Mouse (Mus musculus): Measurements from ENCODE around the gene Katnal1. TPM values are rescaled to one million over a fixed set of nuclear protein-coding genes. Genes with fewer than 3 reads are reported as not detected.

Gene Katnal1
- polyA plus RNA-seq, 1 experiment from 2014 or later, result 13.0 TPM

- H3K36me3 ChIP-seq (ENCODE audit: control insufficient read depth, insufficient read depth, low read length), result peaks cover 5% of the 10 kb centered on the region; the same call in 1 of the 2 replicates
- H3K4me3 ChIP-seq (ENCODE audit: low read depth, low read length), result no peak overlapping the region
- no peak overlapping the region for H3K27ac ChIP-seq (ENCODE audit: low read length)
- 68% methylated on average over 12 of the region's 12 CpGs for WGBS
- H3K27me3 ChIP-seq (ENCODE audit: control insufficient read depth, insufficient read depth, low read length), result no peaks in the 10 kb centered on the region
- no peaks in the 10 kb centered on the region for H3K9me3 ChIP-seq (ENCODE audit: control insufficient read depth, low read depth, low read length)
- ATAC-seq (ENCODE audit: insufficient number of reproducible peaks, insufficient read depth, low FRiP score, low read depth), result no peak
- no peak overlapping the region for H3K4me2 ChIP-seq (replicated peaks; ENCODE audit: low read depth, low read length)
- no peak overlapping the region for H3K9ac ChIP-seq (replicated peaks; ENCODE audit: low read depth, low read length)
- no peaks in the 10 kb centered on the region for H3K4me1 ChIP-seq (ENCODE audit: control insufficient read depth, insufficient read depth, low read length)
Measured at GRCm38 (mm10) chr5:148897941-148898417, 31.1 kb downstream of the Katnal1 start.

GRCm38 (mm10) chr5:148897069-148897702 lies 31.9 kb downstream of the Katnal1 start:
- peaks cover 13% of the 10 kb centered on the region; the same call in 1 of the 2 replicates for H3K36me3 ChIP-seq (ENCODE audit: control insufficient read depth, insufficient read depth, low read length)
- no peaks in the 10 kb centered on the region for H3K4me1 ChIP-seq (ENCODE audit: control insufficient read depth, insufficient read depth, low read length)
- no peak overlapping the region for H3K27ac ChIP-seq (ENCODE audit: low read length)
- H3K4me3 ChIP-seq (ENCODE audit: low read depth, low read length), result no peak overlapping the region
- no peak overlapping the region for H3K9ac ChIP-seq (replicated peaks; ENCODE audit: low read depth, low read length)
- WGBS, result 70% methylated on average over 14 of the region's 14 CpGs
- H3K27me3 ChIP-seq (ENCODE audit: control insufficient read depth, insufficient read depth, low read length), result no peaks in the 10 kb centered on the region
- H3K9me3 ChIP-seq (ENCODE audit: control insufficient read depth, low read depth, low read length), result no peaks in the 10 kb centered on the region
- no peak overlapping the region for H3K4me2 ChIP-seq (replicated peaks; ENCODE audit: low read depth, low read length)
- no peak; the same call in 1 of the 2 replicates for ATAC-seq (ENCODE audit: insufficient number of reproducible peaks, insufficient read depth, low FRiP score, low read depth)

GRCm38 (mm10) chr5:148896515-148896914 lies 32.6 kb downstream of the Katnal1 start:
- H3K9me3 ChIP-seq (ENCODE audit: control insufficient read depth, low read depth, low read length), result no peaks in the 10 kb centered on the region
- no peak overlapping the region for H3K4me2 ChIP-seq (replicated peaks; ENCODE audit: low read depth, low read length)
- no peak for ATAC-seq (ENCODE audit: insufficient number of reproducible peaks, insufficient read depth, low FRiP score, low read depth)
- H3K9ac ChIP-seq (replicated peaks; ENCODE audit: low read depth, low read length), result no peak overlapping the region
- 73% methylated on average over 10 of the region's 10 CpGs for WGBS
- H3K4me3 ChIP-seq (ENCODE audit: low read depth, low read length), result no peak overlapping the region
- no peaks in the 10 kb centered on the region for H3K27me3 ChIP-seq (ENCODE audit: control insufficient read depth, insufficient read depth, low read length)
- H3K27ac ChIP-seq (ENCODE audit: low read length), result no peak overlapping the region
- H3K4me1 ChIP-seq (ENCODE audit: control insufficient read depth, insufficient read depth, low read length), result no peaks in the 10 kb centered on the region
- peaks cover 13% of the 10 kb centered on the region; the same call in 1 of the 2 replicates for H3K36me3 ChIP-seq (ENCODE audit: control insufficient read depth, insufficient read depth, low read length)

GRCm38 (mm10) chr5:148895833-148896232 lies 33.3 kb downstream of the Katnal1 start:
- WGBS, result 85% methylated on average over 7 of the region's 7 CpGs
- H3K9ac ChIP-seq (replicated peaks; ENCODE audit: low read depth, low read length), result no peak overlapping the region
- no peak for ATAC-seq (ENCODE audit: insufficient number of reproducible peaks, insufficient read depth, low FRiP score, low read depth)

GRCm38 (mm10) chr5:148895034-148895433 lies 34.1 kb downstream of the Katnal1 start:
- Histone ChIP-seq H3K4me3 (ENCODE audit: low read depth, low read length) (no peak overlapping the region), H3K36me3 (ENCODE audit: control insufficient read depth, insufficient read depth, low read length) (peaks cover 15% of the 10 kb centered on the region; the same call in 1 of the 2 replicates), H3K4me2 (replicated peaks; ENCODE audit: low read depth, low read length) (no peak overlapping the region), H3K27me3 (ENCODE audit: control insufficient read depth, insufficient read depth, low read length) (no peaks in the 10 kb centered on the region), H3K27ac (ENCODE audit: low read length) (no peak overlapping the region), H3K9me3 (ENCODE audit: control insufficient read depth, low read depth, low read length) (no peaks in the 10 kb centered on the region), H3K4me1 (ENCODE audit: control insufficient read depth, insufficient read depth, low read length) (no peaks in the 10 kb centered on the region), H3K9ac (replicated peaks; ENCODE audit: low read depth, low read length) (no peak overlapping the region)
- 51% methylated on average over 5 of the region's 5 CpGs for WGBS
- ATAC-seq (ENCODE audit: insufficient number of reproducible peaks, insufficient read depth, low FRiP score, low read depth), result no peak

More at GRCm38 (mm10) chr5:148895833-148896232, 33.3 kb downstream of the Katnal1 start:
- Histone ChIP-seq H3K4me1 (ENCODE audit: control insufficient read depth, insufficient read depth, low read length) (no peaks in the 10 kb centered on the region), H3K27ac (ENCODE audit: low read length) (no peak overlapping the region), H3K4me3 (ENCODE audit: low read depth, low read length) (no peak overlapping the region), H3K36me3 (ENCODE audit: control insufficient read depth, insufficient read depth, low read length) (peaks cover 13% of the 10 kb centered on the region; the same call in 1 of the 2 replicates), H3K27me3 (ENCODE audit: control insufficient read depth, insufficient read depth, low read length) (no peaks in the 10 kb centered on the region), H3K9me3 (ENCODE audit: control insufficient read depth, low read depth, low read length) (no peaks in the 10 kb centered on the region), H3K4me2 (replicated peaks; ENCODE audit: low read depth, low read length) (no peak overlapping the region)

GRCm38 (mm10) chr5:148890237-148890636 lies 38.9 kb downstream of the Katnal1 start:
- Histone ChIP-seq H3K27me3 (ENCODE audit: control insufficient read depth, insufficient read depth, low read length) (no peaks in the 10 kb centered on the region), H3K4me3 (ENCODE audit: low read depth, low read length) (no peak overlapping the region), H3K4me2 (replicated peaks; ENCODE audit: low read depth, low read length) (no peak overlapping the region), H3K4me1 (ENCODE audit: control insufficient read depth, insufficient read depth, low read length) (no peaks in the 10 kb centered on the region), H3K9ac (replicated peaks; ENCODE audit: low read depth, low read length) (no peak overlapping the region), H3K36me3 (ENCODE audit: control insufficient read depth, insufficient read depth, low read length) (peaks cover 15% of the 10 kb centered on the region; the same call in 1 of the 2 replicates), H3K9me3 (ENCODE audit: control insufficient read depth, low read depth, low read length) (no peaks in the 10 kb centered on the region), H3K27ac (ENCODE audit: low read length) (no peak overlapping the region)
- 98% methylated on average over 4 of the region's 4 CpGs for WGBS
- no peak for ATAC-seq (ENCODE audit: insufficient number of reproducible peaks, insufficient read depth, low FRiP score, low read depth)

GRCm38 (mm10) chr5:148888032-148888431 lies 41.1 kb downstream of the Katnal1 start:
- Histone ChIP-seq H3K9ac (replicated peaks; ENCODE audit: low read depth, low read length) (no peak overlapping the region), H3K4me2 (replicated peaks; ENCODE audit: low read depth, low read length) (no peak overlapping the region), H3K27me3 (ENCODE audit: control insufficient read depth, insufficient read depth, low read length) (no peaks in the 10 kb centered on the region), H3K9me3 (ENCODE audit: control insufficient read depth, low read depth, low read length) (no peaks in the 10 kb centered on the region), H3K36me3 (ENCODE audit: control insufficient read depth, insufficient read depth, low read length) (peaks cover 14% of the 10 kb centered on the region; the same call in 1 of the 2 replicates), H3K27ac (ENCODE audit: low read length) (no peak overlapping the region), H3K4me1 (ENCODE audit: control insufficient read depth, insufficient read depth, low read length) (no peaks in the 10 kb centered on the region), H3K4me3 (ENCODE audit: low read depth, low read length) (no peak overlapping the region)
- ATAC-seq (ENCODE audit: insufficient number of reproducible peaks, insufficient read depth, low FRiP score, low read depth), result no peak
- 91% methylated on average over 6 of the region's 6 CpGs for WGBS

- Histone ChIP-seq H3K36me3 (ENCODE audit: control insufficient read depth, insufficient read depth, low read length) (peaks cover 10% of the 10 kb centered on the region; the same call in 1 of the 2 replicates), H3K4me1 (ENCODE audit: control insufficient read depth, insufficient read depth, low read length) (no peaks in the 10 kb centered on the region), H3K4me2 (replicated peaks; ENCODE audit: low read depth, low read length) (0 out of 2 replicates have a peak overlapping the region, but pooled peaks have one; percentile 10), H3K4me3 (ENCODE audit: low read depth, low read length) (no peak overlapping the region), H3K27ac (ENCODE audit: low read length) (no peak overlapping the region), H3K9ac (replicated peaks; ENCODE audit: low read depth, low read length) (no peak overlapping the region), H3K27me3 (ENCODE audit: control insufficient read depth, insufficient read depth, low read length) (no peaks in the 10 kb centered on the region), H3K9me3 (ENCODE audit: control insufficient read depth, low read depth, low read length) (no peaks in the 10 kb centered on the region)
- 32% methylated on average over 22 of the region's 22 CpGs for WGBS
- ATAC-seq (ENCODE audit: insufficient number of reproducible peaks, insufficient read depth, low FRiP score, low read depth), result peak; percentile 92
Measured at GRCm38 (mm10) chr5:148885821-148886609, 43.1 kb downstream of the Katnal1 start.

All from stomach, embryonic 14.5 days (tissue).